Mouse (Mus musculus) urinary bladder, postnatal 25 days (tissue): Measurements from ENCODE around the gene Mdfic.

Experiments
- DNase-seq: peaks from one replicate; pipeline ENCODE4 v3.0.0; 2022; ENCODE audit warnings: low spot score

Mdfic gene

DNA sequence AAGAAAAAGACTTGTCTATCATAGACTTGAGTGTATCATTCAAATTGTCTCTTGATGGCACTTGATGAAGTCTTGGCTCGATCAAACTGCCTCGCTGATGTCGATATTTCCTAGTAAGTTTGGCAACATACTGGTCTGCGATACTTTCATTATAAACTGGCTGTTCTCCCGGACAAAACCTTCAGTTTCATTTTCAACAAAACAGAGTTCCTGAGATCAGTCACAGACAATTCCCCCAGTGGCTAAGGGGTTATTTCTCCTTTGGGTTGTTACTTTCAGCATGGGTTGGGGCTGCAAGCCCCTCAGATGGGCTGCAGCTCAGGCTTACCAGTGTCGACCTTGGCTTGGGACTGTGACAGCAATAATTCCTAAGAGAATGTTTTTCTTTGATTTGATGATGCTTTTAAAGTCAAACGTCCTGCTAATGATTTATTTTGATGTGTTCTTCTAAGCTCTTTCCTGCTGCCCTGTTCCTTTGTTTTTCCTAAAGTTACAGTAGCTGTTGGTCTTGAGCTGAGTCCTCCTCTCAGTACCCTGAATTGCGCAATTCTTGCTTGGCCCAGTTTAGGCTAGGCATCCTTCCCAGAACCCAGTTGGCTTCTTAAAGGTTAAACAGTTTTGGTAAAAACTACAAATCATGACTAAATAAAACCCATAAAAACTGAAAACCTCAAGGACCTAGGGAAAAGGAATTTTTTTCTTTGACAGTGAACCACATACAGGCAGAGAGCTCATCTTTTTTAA lies 73.3 kb downstream of the Mdfic start:
- peak; percentile 24 for DNase-seq

DNA sequence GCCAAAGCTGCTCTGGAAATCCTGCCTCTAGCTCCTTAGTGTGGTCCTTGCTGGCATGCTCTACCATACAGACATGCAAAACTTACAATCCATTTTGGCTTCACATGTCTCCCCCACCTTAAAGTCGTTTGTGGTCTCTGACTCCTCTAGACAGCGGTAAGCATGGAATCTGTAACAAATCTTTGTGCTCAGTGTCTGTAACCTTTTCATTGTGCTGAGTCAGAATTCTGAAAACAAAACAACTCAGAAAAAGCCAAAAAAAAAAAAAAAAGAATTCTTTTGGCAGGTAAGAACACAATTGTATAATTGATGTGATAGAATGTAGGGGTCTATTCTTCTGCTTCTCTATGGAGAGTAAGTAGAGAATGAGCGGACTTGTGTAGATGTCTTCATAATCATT lies 74.3 kb downstream of the Mdfic start:
- DNase-seq: no peak

DNA sequence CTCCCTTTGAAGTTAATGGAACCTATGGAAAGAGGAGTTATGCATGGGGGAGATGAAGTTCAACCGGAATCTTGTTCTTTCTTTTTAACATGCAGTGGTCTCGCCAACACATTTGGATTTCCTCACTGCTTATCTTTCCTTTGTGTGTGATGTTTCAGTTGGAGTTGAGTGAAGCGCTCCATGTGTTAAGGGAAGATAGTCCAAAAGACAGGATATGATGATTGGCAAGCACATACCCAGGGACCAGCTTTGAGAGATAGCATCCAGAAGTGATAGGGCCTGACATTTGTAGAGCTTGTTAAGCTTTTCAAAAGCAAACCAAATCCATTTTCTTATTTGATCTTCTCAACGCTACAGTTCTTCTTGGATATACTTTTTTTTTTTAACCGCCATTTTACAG lies 86.9 kb downstream of the Mdfic start:
- DNase-seq: no peak

DNA sequence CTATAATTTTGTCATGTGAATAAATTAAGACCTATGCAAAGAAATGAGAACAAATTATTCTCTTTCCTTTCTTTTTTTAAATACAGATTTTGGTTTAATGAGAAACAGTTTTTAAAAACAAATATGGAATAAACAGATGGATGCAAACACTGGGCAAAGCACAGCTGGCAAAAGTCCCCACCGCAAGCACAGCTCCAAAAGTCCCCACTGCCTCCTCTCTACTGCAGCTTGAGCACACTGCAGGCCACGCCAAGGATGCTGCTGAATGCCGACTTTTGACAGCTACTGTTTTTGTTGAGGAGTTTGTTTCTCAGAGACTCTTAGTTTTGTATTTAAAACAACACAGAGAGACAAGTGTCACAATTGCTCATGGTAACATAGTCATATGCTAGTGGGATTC lies 104.8 kb downstream of the Mdfic start:
- DNase-seq: no peak

DNA sequence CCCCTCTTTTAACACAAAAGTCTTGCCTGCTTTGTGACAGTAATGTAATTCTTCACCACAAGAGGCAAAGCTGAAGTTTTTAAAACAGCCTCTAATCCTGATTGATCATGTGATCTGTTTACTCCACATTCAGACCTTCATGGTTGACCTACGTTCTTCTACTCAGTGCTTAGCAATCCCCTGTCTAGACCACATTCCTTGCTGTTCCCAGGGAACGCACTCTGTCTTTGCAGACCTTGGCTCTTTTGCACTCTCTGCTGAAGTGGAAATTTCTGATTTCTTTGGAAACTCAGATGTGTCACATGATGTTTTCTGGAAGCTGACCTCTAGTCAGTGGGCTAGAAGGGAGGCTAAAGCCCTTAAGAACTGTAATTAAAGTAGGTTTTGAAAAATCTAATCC lies 109.4 kb downstream of the Mdfic start:
- DNase-seq: no peak

DNA sequence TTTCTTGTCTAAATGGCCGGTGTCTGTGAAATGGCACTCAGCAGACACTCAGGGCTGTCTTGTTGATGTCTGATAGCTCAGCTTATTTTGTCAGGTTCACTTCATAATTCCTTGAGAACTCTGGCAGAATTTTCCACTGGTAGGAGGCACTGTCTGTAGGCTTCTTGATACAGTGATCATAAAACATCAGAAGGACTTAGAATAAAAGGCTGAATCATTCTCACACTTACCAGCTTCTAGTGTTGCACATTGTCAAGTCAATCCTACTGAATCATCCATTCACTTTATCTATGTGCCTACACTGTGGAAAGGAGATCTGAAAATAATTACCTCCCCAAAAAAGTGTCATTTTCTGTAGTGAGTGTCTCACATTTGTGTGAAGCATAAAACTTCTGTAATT lies 110.2 kb downstream of the Mdfic start:
- no peak for DNase-seq

DNA sequence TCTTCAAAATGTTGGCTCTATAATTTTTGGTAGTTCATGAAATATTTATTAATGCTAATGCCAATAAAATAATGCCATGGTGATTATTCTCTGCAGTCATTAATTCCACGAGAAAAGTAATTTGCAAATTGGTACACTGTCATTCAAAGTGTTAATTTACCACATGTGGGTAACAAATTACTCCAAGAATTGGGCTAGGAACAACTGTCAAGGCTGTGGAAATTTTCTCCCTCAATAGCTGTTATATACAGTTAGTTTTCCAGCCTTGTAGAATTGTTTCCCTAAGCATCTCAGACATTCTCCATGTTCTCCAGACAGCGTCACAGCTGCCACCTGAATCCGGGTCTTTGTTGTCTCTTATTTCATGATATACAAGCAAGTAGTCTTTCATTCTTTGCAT lies 117.2 kb downstream of the Mdfic start:
- no peak for DNase-seq

DNA sequence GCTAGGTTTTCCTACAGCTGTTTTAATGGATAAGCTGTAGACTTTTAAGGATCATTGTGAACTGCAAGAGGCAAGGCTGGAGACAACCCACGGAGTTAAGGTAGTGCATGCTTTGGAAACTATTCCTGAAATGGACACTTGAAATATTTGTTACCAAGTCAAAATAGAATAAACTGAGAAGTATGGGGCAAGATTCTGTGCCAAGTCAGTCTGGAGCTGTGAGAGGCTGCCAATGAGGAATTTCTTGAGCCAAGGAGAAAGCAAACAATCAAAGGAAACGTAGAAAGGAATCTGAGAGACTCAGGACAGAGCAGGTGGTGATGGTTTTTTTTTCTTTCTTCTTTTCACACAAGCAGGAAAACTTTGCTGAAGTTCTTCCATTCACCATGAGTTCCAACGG lies 119.4 kb downstream of the Mdfic start:
- DNase-seq: no peak

DNA sequence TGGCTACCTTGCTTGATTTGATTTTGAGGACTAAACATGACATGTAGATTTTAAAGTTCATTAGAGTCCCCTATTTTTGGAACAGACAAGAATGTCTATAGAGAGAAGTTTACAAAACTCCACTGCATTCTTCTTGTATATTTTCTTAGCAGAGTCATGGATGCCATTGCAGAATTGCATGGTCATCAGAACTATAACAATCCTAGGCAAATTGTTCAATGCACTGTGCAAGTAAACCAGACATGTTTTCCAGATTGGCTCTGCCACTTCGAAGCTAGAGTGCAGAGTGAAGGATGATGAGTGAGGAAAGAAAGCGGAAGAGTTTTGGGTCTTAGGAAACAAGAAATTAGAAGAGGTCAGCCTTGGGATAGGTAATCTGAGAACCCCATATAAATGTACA lies 120.0 kb downstream of the Mdfic start:
- no peak for DNase-seq

DNA sequence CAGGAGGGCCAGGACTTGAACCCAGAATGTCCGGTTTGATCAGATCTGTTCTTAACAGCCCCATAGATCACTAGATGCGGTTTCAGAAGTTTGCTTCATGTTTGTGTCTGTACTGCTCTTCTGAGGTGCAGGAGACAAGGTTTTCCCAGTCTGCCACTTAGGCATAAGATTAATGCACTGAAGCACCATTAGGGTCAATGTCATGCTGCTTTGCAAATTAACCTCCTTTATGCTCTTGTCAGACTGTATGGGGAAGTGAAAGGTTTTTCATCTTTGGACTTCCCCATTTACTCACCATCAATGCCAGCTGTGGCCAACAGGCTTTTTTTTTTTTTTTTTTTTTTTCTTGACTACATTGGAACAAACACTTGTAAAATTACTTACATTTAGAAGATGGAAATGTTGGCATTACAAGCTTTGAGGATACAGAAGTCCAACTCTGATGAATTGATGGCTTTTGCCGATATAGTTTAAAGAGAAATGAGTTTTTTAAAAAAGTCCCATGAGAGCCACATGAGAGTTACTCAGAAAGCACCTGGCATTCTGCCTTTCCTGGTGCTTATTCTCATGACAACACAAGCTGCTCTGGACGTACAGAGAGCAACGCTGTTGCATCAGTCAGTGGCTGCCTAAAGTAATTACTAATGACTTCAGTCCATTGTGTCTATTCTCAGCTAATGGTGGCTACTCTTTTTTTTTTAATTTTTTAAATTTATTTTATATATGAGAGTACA lies 121.2 kb downstream of the Mdfic start:
- DNase-seq: no peak

DNA sequence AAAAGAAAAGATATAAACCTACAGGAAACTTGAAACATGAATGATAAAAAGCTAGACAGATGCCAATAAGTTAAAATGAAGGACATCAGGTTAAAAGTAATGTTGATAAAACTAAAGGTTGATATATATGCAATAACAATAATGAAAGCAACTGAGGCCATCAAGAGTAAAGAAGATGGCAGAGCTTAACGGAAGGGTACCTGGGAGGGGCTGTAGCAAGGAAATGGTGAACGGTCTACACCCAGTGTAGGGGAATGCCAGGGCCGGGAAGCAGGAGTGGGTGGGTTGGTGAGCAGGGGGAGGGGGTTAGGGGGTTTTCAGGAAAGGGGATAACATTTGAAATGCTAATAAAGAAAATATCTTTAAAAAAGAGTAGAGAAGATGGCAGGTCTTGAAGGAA lies 122.8 kb downstream of the Mdfic start:
- DNase-seq: no peak

DNA sequence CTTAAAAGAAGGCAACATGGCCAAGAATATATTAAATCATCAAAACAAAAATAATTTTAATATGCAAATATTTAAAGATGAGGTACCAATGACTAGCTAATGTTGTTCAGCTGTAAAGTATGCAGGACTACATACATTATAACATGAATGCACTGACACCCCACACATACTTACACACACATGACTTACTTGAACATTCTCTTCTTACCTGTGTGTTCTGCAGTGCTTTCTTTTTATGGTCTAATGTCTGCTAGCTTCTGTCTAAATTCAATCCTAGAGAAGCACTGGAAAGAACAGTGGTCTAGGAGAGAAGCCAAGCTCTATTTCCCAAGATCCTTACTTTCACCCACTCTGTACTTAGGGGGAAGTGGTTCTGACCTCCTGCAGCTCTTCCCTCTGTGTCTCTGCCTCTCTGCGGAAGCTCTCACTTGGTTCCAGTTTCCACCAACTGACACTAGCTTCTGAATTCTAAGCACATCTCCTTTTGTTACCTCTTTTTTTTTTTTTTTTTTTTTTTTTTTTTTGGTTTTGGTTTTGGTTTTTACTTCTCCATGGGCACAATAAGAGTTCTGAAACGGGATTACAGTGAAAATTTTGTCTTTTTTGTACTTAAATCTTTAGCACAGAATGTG lies 125.4 kb downstream of the Mdfic start:
- DNase-seq: no peak
